Mouse (Mus musculus): ENCODE results near the gene A530084C06Rik.

The A530084C06Rik gene

DNA sequence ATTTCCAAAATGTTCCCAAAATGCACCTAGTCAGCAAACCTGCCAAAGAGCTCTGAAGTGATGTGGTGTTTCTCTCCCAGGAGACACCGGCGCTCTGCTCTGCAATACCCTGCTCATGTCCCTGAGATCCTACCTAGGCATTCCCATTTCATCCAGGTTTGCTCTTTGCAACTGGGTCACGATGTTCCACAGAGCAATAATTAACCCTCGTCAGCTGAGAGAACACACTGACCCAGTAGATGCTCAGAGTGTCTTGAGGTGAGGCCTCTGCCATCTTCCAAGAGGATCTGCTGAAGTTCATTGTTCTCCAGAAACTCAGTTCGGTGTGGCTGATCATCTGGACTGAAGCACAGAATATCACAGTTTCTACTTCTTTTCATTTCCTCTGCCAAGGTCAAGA, 16.1 kb downstream of the A530084C06Rik start:
- DNase-seq (ENCODE audit: low spot score): no peak

DNA sequence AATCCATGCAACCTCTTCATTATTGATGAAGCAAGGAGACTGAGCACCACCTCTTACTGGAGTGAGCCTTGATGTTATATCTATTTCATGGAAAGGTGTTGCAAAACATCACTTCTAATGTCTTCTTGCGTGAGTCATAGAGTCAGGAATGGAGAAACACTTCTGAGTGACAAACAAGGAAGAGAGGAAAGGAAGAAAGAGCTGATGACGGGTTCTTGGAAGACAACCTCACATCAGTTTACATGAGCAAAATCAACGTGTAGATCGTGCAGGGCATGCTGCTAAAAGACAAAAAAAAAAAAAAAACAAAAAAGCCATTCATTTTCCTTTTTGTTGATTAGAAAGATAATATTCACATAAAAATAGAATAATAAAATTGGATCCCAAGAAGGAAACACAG, 24.4 kb downstream of the A530084C06Rik start:
- DNase-seq (ENCODE audit: low spot score): no peak

DNA sequence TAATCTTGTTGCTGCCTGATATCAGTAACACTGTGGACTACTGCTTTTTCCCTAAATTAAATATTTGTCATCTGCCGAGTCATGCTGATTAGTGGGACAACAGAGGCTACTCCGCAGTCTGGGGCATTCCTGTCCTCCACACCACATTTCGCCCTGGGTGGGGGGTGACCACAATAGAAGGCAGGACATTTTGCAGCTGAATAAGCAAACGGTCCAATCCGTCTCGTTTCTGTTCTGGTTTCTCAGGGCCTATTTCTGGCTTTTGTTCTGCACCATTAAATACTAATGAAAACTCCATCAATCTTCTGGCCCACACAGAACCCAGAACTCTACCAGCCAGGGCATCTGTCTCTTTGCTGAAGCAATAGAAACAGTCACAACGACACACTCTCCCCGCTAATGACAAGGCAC, 27.5 kb downstream of the A530084C06Rik start:
- DNase-seq (ENCODE audit: low spot score): no peak

DNA sequence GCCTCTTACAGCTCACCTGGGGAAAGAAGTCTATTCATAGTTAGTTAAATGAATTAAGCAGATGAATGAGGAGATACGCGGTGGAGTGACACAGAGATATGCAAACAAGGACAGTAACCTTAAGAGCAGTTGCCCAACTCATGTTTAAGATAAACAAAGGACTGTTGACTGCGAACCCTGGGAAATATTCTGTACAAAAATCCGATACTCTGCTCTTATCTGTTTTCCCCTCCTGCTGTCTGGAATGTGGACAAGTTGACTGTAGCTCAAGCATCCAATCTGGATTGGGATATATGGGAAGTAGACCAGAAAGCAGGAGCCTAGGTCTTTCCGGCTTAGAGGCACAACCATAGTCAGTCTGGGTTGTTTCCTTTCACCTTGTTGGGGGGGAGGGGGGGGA, 27.9 kb downstream of the A530084C06Rik start:
- no peak for DNase-seq (ENCODE audit: low spot score)

DNA sequence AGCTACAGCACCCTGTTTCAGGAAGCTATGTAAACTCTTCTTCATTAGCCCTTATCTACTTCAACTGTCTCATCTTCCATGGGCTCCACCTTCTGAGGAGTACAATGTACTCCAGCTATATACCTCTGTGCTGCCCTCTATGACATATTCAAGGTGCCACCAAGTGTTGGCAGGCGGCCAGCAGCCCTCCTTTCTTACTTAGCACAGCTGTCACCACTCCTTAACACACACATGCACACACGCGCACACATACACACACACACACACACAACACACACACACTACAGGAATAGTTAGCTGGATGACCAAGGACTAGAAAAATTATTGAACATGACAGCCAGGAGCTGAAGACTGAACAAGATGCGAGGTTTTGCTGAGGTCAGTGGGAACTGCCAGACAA, 34.2 kb downstream of the A530084C06Rik start:
- no peak for DNase-seq (ENCODE audit: low spot score)

DNA sequence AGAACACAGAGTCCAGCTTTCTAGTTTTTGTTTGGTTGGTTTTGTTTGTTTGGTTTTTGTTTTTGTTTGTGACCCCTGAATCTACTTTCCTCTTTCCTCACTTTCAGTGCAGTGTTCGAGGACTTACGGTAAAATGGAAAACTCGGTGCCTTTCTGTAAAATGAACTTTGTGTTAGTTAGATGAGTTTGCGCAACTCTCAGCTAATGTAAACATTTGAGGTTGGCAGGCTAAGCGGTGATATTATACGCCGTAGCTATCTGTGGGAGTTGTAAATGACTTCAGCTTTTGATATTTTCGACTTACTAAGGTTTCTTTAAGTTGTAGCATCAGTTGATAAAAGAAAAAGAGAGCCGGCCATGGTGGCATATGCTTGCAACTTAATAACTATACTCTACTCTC, 40.2 kb downstream of the A530084C06Rik start:
- no peak for DNase-seq (ENCODE audit: low spot score)

DNA sequence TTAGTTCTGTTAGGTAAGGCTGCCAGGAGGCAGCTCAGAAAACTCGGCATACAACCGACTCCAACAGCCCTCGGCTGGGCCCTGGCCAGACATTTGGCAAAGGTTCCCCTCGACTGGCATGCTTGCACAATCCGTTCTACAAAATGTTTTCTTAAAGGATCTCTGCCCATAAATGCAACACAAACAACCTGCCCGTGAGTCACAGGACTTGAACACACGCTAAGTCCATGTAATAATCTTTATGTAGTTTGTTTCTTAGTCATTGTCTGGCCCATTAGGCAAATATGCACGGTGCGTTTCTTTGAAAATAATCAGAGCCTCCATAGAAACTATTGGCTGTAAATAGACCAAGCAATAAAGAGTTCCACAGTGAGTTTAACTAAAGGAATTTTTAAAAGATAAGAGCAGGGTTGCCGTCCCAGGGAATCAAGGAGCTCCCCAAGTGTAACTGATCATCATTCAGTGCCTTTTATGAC, 40.7 kb downstream of the A530084C06Rik start:
- DNase-seq (ENCODE audit: low spot score): no peak

DNA sequence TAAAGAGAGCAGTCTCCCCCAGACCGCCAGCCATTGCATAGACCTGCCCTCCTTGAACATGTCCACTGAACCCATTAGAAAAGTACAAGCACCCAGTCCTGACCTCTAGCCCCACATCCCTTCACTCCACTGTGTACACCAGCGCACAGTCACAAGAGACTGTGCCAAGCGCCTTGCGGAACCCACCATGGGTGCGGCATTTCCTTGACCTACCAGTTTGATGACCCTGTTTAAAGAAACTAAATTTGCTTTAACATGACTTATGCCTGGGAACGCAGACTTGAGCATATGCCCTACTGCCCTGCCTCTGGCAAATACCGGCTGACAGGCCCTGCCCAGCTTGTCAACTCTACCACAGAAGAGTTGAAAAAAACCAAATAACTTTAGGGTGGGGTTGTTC, 43.9 kb downstream of the A530084C06Rik start:
- DNase-seq (ENCODE audit: low spot score): no peak

DNA sequence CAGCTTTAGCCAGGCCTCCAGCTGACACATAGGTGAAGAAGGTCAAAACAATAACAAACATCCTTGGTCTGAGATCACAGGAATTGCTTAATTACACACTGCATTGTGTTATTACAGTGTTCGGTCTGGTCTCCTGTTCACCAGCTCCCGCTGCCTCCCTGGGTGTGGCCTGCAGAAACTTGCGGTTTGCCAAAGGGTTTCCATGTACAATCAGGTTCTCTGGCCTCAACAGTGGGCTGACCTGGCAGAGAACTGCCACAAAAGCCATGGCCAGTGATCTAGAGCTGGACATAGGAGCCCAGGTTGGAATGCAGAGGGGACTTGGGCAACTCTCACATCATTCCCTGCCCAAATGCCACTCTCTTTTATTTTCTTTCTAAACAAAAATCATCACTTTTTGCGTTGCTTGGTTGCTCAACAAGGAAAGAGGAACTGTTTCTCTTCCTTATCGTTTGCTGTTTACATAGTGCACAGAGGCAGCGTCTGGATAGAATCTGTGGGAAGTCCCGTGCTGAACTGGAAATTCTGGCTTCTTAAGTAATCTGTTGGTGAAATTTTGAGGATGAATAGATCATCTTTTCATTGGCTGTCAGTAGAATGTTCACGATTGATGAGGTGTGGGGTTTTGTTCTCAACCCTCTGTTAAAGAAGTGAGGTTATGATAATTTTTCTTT, 52.5 kb downstream of the A530084C06Rik start:
- DNase-seq (ENCODE audit: low spot score): no peak
